Mouse (Mus musculus) granulocyte monocyte progenitor cell, adult 5-6 weeks (primary cell): ENCODE results near the gene Cd151. TPM values are rescaled to one million over a fixed set of nuclear protein-coding genes. Genes with fewer than 3 reads are reported as not detected.

ENCODE experiments used
- total RNA-seq, 2 experiments: library from RNA; stranded (forward) in 1 of 2; stranded (reverse) in 1 of 2; fragments of 200-712, 200-1000 nt in 1 of 2; fragments of >200 nt in 1 of 2; fragmentation: Nextera tagmentation in 1 of 2; gene quantifications; 2 replicates each; pipeline ENCODE4 v1.2.3; 2014 to 2017

The Cd151 gene
- total RNA-seq, 2 experiments from 2014 or later, result 19.2 to 20.4 TPM

Other genes with a start within 250 kb of the Cd151 start
- 70.9 and 75.4 TPM in 2 replicates for gene Phrf1, start 238.6 kb upstream of the Cd151 start, total RNA-seq (2014; fragmentation: Nextera tagmentation)
- gene Phrf1, start 238.6 kb upstream of the Cd151 start, total RNA-seq (2017), result 51.7 and 57.7 TPM in 2 replicates
- 0.38 and 1.3 TPM in 2 replicates for gene Irf7, start 200.9 kb upstream of the Cd151 start, total RNA-seq (2014; fragmentation: Nextera tagmentation)
- gene Irf7, start 200.9 kb upstream of the Cd151 start, total RNA-seq (2017), result 2.1 and 2.7 TPM in 2 replicates
- gene Cdhr5, start 190.6 kb upstream of the Cd151 start, total RNA-seq (2014; fragmentation: Nextera tagmentation), result not detected in 2 replicates
- not detected in 2 replicates for gene Cdhr5, start 190.6 kb upstream of the Cd151 start, total RNA-seq (2017)
- gene Sct, start 188.3 kb upstream of the Cd151 start, total RNA-seq (2014; fragmentation: Nextera tagmentation), result not detected in 2 replicates
- gene Sct, start 188.3 kb upstream of the Cd151 start, total RNA-seq (2017), result not detected in 2 replicates
- not detected in 2 replicates for gene Drd4, start 175.4 kb upstream of the Cd151 start, total RNA-seq (2014; fragmentation: Nextera tagmentation)
- not detected in 2 replicates for gene Drd4, start 175.4 kb upstream of the Cd151 start, total RNA-seq (2017)
- 43.3 and 52.4 TPM in 2 replicates for gene Deaf1, start 139.7 kb upstream of the Cd151 start, total RNA-seq (2014; fragmentation: Nextera tagmentation)
- gene Deaf1, start 139.7 kb upstream of the Cd151 start, total RNA-seq (2017), result 6.3 and 21.4 TPM in 2 replicates
- gene Tmem80, start 139.7 kb upstream of the Cd151 start, total RNA-seq (2014; fragmentation: Nextera tagmentation), result 6.0 and 13.2 TPM in 2 replicates
- gene Tmem80, start 139.7 kb upstream of the Cd151 start, total RNA-seq (2017), result 4.5 and 8.7 TPM in 2 replicates
- 0.11 TPM in 1 of 2 replicates, not detected in the other for gene Eps8l2, start 128.5 kb upstream of the Cd151 start, total RNA-seq (2014; fragmentation: Nextera tagmentation)
- not detected in 2 replicates for gene Eps8l2, start 128.5 kb upstream of the Cd151 start, total RNA-seq (2017)
- gene Taldo1, start 75.2 kb upstream of the Cd151 start, total RNA-seq (2014; fragmentation: Nextera tagmentation), result 289 and 344 TPM in 2 replicates
- 559 and 668 TPM in 2 replicates for gene Taldo1, start 75.2 kb upstream of the Cd151 start, total RNA-seq (2017)
- 19.7 and 41.9 TPM in 2 replicates for gene Gatd1, start 53.3 kb upstream of the Cd151 start, total RNA-seq (2014; fragmentation: Nextera tagmentation)
- 10.8 and 15.6 TPM in 2 replicates for gene Gatd1, start 53.3 kb upstream of the Cd151 start, total RNA-seq (2017)
- gene Cend1, start 37.9 kb upstream of the Cd151 start, total RNA-seq (2014; fragmentation: Nextera tagmentation), result not detected in 2 replicates
- gene Cend1, start 37.9 kb upstream of the Cd151 start, total RNA-seq (2017), result not detected in 2 replicates
- 18.8 and 36.2 TPM in 2 replicates for gene Slc25a22, start 29.5 kb upstream of the Cd151 start, total RNA-seq (2014; fragmentation: Nextera tagmentation)
- gene Slc25a22, start 29.5 kb upstream of the Cd151 start, total RNA-seq (2017), result 4.3 and 4.9 TPM in 2 replicates
- gene Pidd1, start 23.4 kb upstream of the Cd151 start, total RNA-seq (2014; fragmentation: Nextera tagmentation), result 33.2 and 45.1 TPM in 2 replicates
- 10.5 and 16.4 TPM in 2 replicates for gene Pidd1, start 23.4 kb upstream of the Cd151 start, total RNA-seq (2017)
- 2,601 and 5,139 TPM in 2 replicates for gene Rplp2, start 20.0 kb upstream of the Cd151 start, total RNA-seq (2014; fragmentation: Nextera tagmentation)
- gene Rplp2, start 20.0 kb upstream of the Cd151 start, total RNA-seq (2017), result 2,496 and 4,245 TPM in 2 replicates
- 93.9 and 97.0 TPM in 2 replicates for gene Pnpla2, start 12.2 kb upstream of the Cd151 start, total RNA-seq (2014; fragmentation: Nextera tagmentation)
- 19.0 and 35.1 TPM in 2 replicates for gene Pnpla2, start 12.2 kb upstream of the Cd151 start, total RNA-seq (2017)
- 15.8 and 21.3 TPM in 2 replicates for gene Cracr2b, start 6.3 kb upstream of the Cd151 start, total RNA-seq (2014; fragmentation: Nextera tagmentation)
- gene Cracr2b, start 6.3 kb upstream of the Cd151 start, total RNA-seq (2017), result 14.9 and 15.8 TPM in 2 replicates
- gene Polr2l, start 7.7 kb downstream of the Cd151 start, total RNA-seq (2014; fragmentation: Nextera tagmentation), result 36.4 and 59.6 TPM in 2 replicates
- 40.9 and 43.5 TPM in 2 replicates for gene Polr2l, start 7.7 kb downstream of the Cd151 start, total RNA-seq (2017)
- 50.4 and 53.8 TPM in 2 replicates for gene Tspan4, start 7.8 kb downstream of the Cd151 start, total RNA-seq (2014; fragmentation: Nextera tagmentation)
- gene Tspan4, start 7.8 kb downstream of the Cd151 start, total RNA-seq (2017), result 42.6 and 44.9 TPM in 2 replicates
- 12.2 and 26.1 TPM in 2 replicates for gene Chid1, start 72.5 kb downstream of the Cd151 start, total RNA-seq (2014; fragmentation: Nextera tagmentation)
- gene Chid1, start 72.5 kb downstream of the Cd151 start, total RNA-seq (2017), result 40.2 and 40.9 TPM in 2 replicates
- 18.9 and 21.0 TPM in 2 replicates for gene Ap2a2, start 94.8 kb downstream of the Cd151 start, total RNA-seq (2014; fragmentation: Nextera tagmentation)
- 20.2 and 28.4 TPM in 2 replicates for gene Ap2a2, start 94.8 kb downstream of the Cd151 start, total RNA-seq (2017)
- 0.80 TPM in 1 of 2 replicates, not detected in the other for gene Muc6, start 187.9 kb downstream of the Cd151 start, total RNA-seq (2014; fragmentation: Nextera tagmentation)
- gene Muc6, start 187.9 kb downstream of the Cd151 start, total RNA-seq (2017), result not detected in 2 replicates
- not detected in 2 replicates for gene Muc2, start 222.9 kb downstream of the Cd151 start, total RNA-seq (2014; fragmentation: Nextera tagmentation)
- gene Muc2, start 222.9 kb downstream of the Cd151 start, total RNA-seq (2017), result not detected in 2 replicates